Comparison of ENCODE assay signal across 23 mouse cellular contexts in genomic region chr5:31644847-31645246, GRCm38 (mm10). TPM values are rescaled to one million over a fixed set of nuclear protein-coding genes. Genes with fewer than 3 reads are reported as not detected.
DNase-seq lines count a peak whose midpoint lies in the region; ATAC-seq and TF ChIP-seq lines count a peak whose summit lies in the region.
"Had no signal": no experiment of that assay in that cellular context is flagged by ENCODE, and none has a peak within 500 bp of the region (broad histone marks: within the 10 kb centered on the region; RNA-seq: fewer than 3 reads in every experiment).

No protein-coding gene starts in this region.

- ATAC-seq in heart, embryonic 13.5 days (ENCODE audit: extremely low read depth, insufficient number of reproducible peaks, low FRiP score, low TSS enrichment): no peak; the same call in 1 of the 2 replicates
- no peak for ATAC-seq in monocyte, adult 5-6 weeks (replicated peaks; ENCODE audit: insufficient number of reproducible peaks, low FRiP score, low TSS enrichment, poor library complexity, severe bottlenecking)
- ATAC-seq: forebrain, postnatal 0 days; midbrain, embryonic 16.5 days had no signal

- peak overlapping the region; percentile 50; the same call in 1 of the 2 replicates for H3K9ac ChIP-seq in heart, embryonic 13.5 days
- H3K9ac ChIP-seq: forebrain, postnatal 0 days; limb, embryonic 12.5 days; liver, embryonic 13.5 days; lung, embryonic 14.5 days had no signal

- 0 out of 2 replicates have a peak, but pooled peaks cover 3% of the 10 kb centered on the region for H3K36me3 ChIP-seq in heart, embryonic 13.5 days
- H3K36me3 ChIP-seq: hindbrain, embryonic 10.5 days had no signal

- no peak for TF ChIP-seq CTCF in gastrocnemius, adult 2 months (IDR thresholded peaks at IDR 0.05)

- H3K27ac ChIP-seq in gastrocnemius, adult 2 months: peak overlapping the region; percentile 71
- H3K27ac ChIP-seq in heart, embryonic 13.5 days (replicated peaks): peak overlapping the region; percentile 87
- H3K27ac ChIP-seq: hindbrain, embryonic 10.5 days; left cerebral cortex, adult 2 months; limb, embryonic 12.5 days; liver, embryonic 13.5 days had no signal

- no peaks in the 10 kb centered on the region for H3K27me3 ChIP-seq in heart, embryonic 13.5 days (replicated peaks)
- H3K27me3 ChIP-seq: limb, embryonic 12.5 days; liver, embryonic 13.5 days had no signal

- H3K4me1 ChIP-seq in heart, embryonic 13.5 days: peaks cover 27% of the 10 kb centered on the region
- H3K4me1 ChIP-seq: hindbrain, embryonic 10.5 days; limb, embryonic 12.5 days; liver, embryonic 13.5 days had no signal

- peak; percentile 33 for DNase-seq in gastrocnemius, adult 2 months
- no peak for DNase-seq in gastrocnemius, postnatal 36 days
- DNase-seq in heart, adult 18-20 months: peak; percentile 70 to 77
- DNase-seq in heart, postnatal 25 days (ENCODE audit: low spot score): peak; percentile 9
- no peak for DNase-seq in thymus, postnatal 14 days
- no peak for DNase-seq in left cerebral cortex, postnatal 4 days
- DNase-seq: adrenal gland, adult 2 months; cerebellum, adult 9-11 months; forebrain, postnatal 0 days; gastrocnemius, postnatal 10 days; kidney, adult 2 months; kidney, postnatal 10 days; liver, embryonic 13.5 days; lung, embryonic 14.5 days; lung, postnatal 36 days; right cerebral cortex, postnatal 4 days; thymus, postnatal 25 days had no signal

- WGBS in heart, embryonic 13.5 days: 29% methylated on average over 6 of the region's 6 CpGs

- H3K4me3 ChIP-seq in gastrocnemius, adult 2 months: no peak overlapping the region
- no peak overlapping the region for H3K4me3 ChIP-seq in heart, embryonic 13.5 days
- H3K4me3 ChIP-seq: hindbrain, embryonic 10.5 days; left cerebral cortex, adult 2 months; limb, embryonic 12.5 days; liver, embryonic 13.5 days had no signal

- intact Hi-C loops in gastrocnemius, adult 2 months (cut with DNase I): no loop called here
- intact Hi-C loops in gastrocnemius, postnatal 36 days (cut with DNase I): no loop called here
- intact Hi-C loops in heart, postnatal 25 days (cut with DNase I): no loop called here
- intact Hi-C loops in left cerebral cortex, postnatal 4 days (cut with DNase I): no loop called here

- H3K9me3 ChIP-seq in heart, embryonic 13.5 days: no peaks in the 10 kb centered on the region
- H3K9me3 ChIP-seq: hindbrain, embryonic 10.5 days; limb, embryonic 12.5 days; liver, embryonic 13.5 days had no signal

- no peak overlapping the region for H3K4me2 ChIP-seq in heart, embryonic 13.5 days
- H3K4me2 ChIP-seq: limb, embryonic 12.5 days; liver, embryonic 13.5 days; lung, embryonic 14.5 days had no signal

RNA-seq across cellular contexts. Expression of gene Mrpl33, which starts 48.1 kb away (rescaled TPM):
- total RNA-seq in gastrocnemius, adult 2 months (2021): 100 to 1,000 TPM; 221 to 296 TPM
- 100 to 1,000 TPM; 233 to 261 TPM for total RNA-seq in gastrocnemius, postnatal 36 days (2021)
- total RNA-seq in heart, adult 18-20 months (2021): 100 to 1,000 TPM; 322 to 333 TPM
- 381 and 421 TPM in 2 replicates for polyA plus RNA-seq in heart, embryonic 13.5 days (2015; fragmentation: Nextera tagmentation; extraction: Ambion mirVana)
- total RNA-seq in heart, postnatal 25 days (2021): 100 to 1,000 TPM; 312 to 319 TPM
- 184 to 237 TPM (median 196 TPM) in 3 replicates for total RNA-seq in monocyte, adult 5-6 weeks (2017)
- 100 to 1,000 TPM; 116 to 121 TPM for total RNA-seq in left cerebral cortex, postnatal 4 days (2021)

RNA-seq across cellular contexts. Expression of gene Rbks, which starts 52.6 kb away (rescaled TPM):
- total RNA-seq in gastrocnemius, adult 2 months (2021): 1 to 10 TPM; 3.9 to 5.9 TPM
- 1 to 10 TPM; 3.3 to 3.9 TPM for total RNA-seq in gastrocnemius, postnatal 36 days (2021)
- 1 to 10 TPM; 3.5 to 4.1 TPM for total RNA-seq in heart, adult 18-20 months (2021)
- polyA plus RNA-seq in heart, embryonic 13.5 days (2015; fragmentation: Nextera tagmentation; extraction: Ambion mirVana): 3.7 and 4.1 TPM in 2 replicates
- total RNA-seq in heart, postnatal 25 days (2021): 1 to 10 TPM; 2.7 to 4.4 TPM
- 4.1 to 17.8 TPM (median 6.9 TPM) in 3 replicates for total RNA-seq in monocyte, adult 5-6 weeks (2017)
- total RNA-seq in left cerebral cortex, postnatal 4 days (2021): 1 to 10 TPM; 1.4 to 2.0 TPM

RNA-seq across cellular contexts. Expression of gene Babam2, which starts 52.6 kb away (rescaled TPM):
- 10 to 100 TPM; 30.2 TPM for total RNA-seq in gastrocnemius, adult 2 months (2021)
- total RNA-seq in gastrocnemius, postnatal 36 days (2021): 10 to 100 TPM; 24.9 to 30.9 TPM
- 10 to 100 TPM; 31.5 to 37.7 TPM for total RNA-seq in heart, adult 18-20 months (2021)
- polyA plus RNA-seq in heart, embryonic 13.5 days (2015; fragmentation: Nextera tagmentation; extraction: Ambion mirVana): 43.3 and 63.5 TPM in 2 replicates
- total RNA-seq in heart, postnatal 25 days (2021): 10 to 100 TPM; 31.2 to 32.1 TPM
- 35.1 to 40.8 TPM (median 35.5 TPM) in 3 replicates for total RNA-seq in monocyte, adult 5-6 weeks (2017)
- total RNA-seq in left cerebral cortex, postnatal 4 days (2021): 10 to 100 TPM; 38.1 to 39.1 TPM

Comparison
In these comparisons a context has a peak if more than half of its experiments do, and no peak if none do; other contexts are left out.
1. DNase-seq: peak in gastrocnemius, adult 2 months (single experiment), heart, adult 18-20 months (2 of 2) and heart, postnatal 25 days (single experiment); none in gastrocnemius, postnatal 36 days (0 of 2), thymus, postnatal 14 days (single experiment) and left cerebral cortex, postnatal 4 days (single experiment).